Mouse (Mus musculus): Measurements from ENCODE around the gene Gm17535. TPM values are rescaled to one million over a fixed set of nuclear protein-coding genes. Genes with fewer than 3 reads are reported as not detected.
"Not testable (repeated sequence)": the region's sequence is repeated elsewhere in the genome, so short reads cannot be mapped to it uniquely, and the experiment has no call there.

Gm17535 gene
- polyA plus RNA-seq, 1 experiment from 2014 or later, result not detected

DNA sequence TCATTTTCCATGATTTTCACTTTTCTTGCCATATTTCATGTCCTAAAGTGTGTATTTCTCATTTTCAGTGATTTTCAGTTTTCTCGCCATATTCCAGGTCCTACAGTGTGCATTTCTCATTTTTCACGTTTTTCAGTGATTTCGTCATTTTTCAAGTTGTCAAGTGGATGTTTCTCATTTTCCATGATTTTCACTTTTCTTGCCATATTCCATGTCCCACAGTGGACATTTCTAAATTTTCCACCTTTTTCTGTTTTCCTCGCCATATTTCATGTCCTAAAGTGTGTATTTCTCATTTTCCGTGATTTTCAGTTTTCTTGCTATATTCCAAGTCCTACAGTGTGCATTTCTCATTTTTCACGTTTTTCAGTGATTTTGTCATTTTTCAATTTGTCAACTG, 18.5 kb upstream of the Gm17535 start:
- 74% methylated on average over 6 of the region's 6 CpGs for WGBS
- not testable (repeated sequence) for H3K27ac ChIP-seq (replicated peaks); H3K4me3 ChIP-seq; H3K27me3 ChIP-seq; H3K9me3 ChIP-seq; H3K9ac ChIP-seq; H3K36me3 ChIP-seq; H3K4me1 ChIP-seq (replicated peaks); H3K4me2 ChIP-seq; ATAC-seq (ENCODE audit: low FRiP score, low read depth)

DNA sequence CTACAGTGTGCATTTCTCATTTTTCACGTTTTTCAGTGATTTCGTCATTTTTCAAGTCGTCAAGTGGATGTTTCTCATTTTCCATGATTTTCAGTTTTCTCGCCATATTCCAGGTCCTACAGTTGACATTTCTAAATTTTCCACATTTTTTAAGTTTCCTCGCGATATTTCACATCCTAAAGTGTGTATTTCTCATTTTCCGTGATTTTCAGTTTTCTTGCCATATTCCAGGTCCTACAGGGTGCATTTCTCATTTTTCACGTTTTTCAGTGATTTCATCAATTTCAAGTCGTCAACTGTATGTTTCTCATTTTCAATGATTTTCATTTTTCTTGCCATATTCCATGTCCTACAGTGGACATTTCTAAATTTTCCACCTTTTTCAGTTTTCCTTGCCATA, 17.3 kb upstream of the Gm17535 start, which contains the start of gene Gm10719:
Gene Gm10719, plus strand, starts transcription at position 301 of the 400 bp plus-strand sequence.
- 68% methylated on average over 2 of the region's 9 CpGs for WGBS
- not testable (repeated sequence) for H3K4me3 ChIP-seq; ATAC-seq (ENCODE audit: low FRiP score, low read depth); H3K9me3 ChIP-seq; H3K9ac ChIP-seq; H3K4me2 ChIP-seq; H3K27ac ChIP-seq (replicated peaks); H3K27me3 ChIP-seq; H3K4me1 ChIP-seq (replicated peaks); H3K36me3 ChIP-seq

- H3K27me3 ChIP-seq; H3K36me3 ChIP-seq; H3K27ac ChIP-seq (replicated peaks); H3K4me3 ChIP-seq; H3K4me2 ChIP-seq; H3K4me1 ChIP-seq (replicated peaks); H3K9ac ChIP-seq; ATAC-seq (ENCODE audit: low FRiP score, low read depth); H3K9me3 ChIP-seq: not testable (repeated sequence)
- WGBS, result 60% methylated on average over 9 of the region's 9 CpGs
Measured at GRCm38 (mm10) chr9:3018944-3019343, 15.5 kb upstream of the Gm17535 start.

GRCm38 (mm10) chr9:3019835-3020727, 14.3 kb upstream of the Gm17535 start:
- not testable (repeated sequence) for H3K36me3 ChIP-seq; H3K4me1 ChIP-seq (replicated peaks); H3K27me3 ChIP-seq; H3K4me3 ChIP-seq; H3K9ac ChIP-seq; H3K9me3 ChIP-seq; H3K27ac ChIP-seq (replicated peaks); H3K4me2 ChIP-seq
- peak; percentile 77; the same call in 1 of the 2 replicates for ATAC-seq (ENCODE audit: low FRiP score, low read depth)
- WGBS, result 76% methylated on average over 16 of the region's 19 CpGs

DNA sequence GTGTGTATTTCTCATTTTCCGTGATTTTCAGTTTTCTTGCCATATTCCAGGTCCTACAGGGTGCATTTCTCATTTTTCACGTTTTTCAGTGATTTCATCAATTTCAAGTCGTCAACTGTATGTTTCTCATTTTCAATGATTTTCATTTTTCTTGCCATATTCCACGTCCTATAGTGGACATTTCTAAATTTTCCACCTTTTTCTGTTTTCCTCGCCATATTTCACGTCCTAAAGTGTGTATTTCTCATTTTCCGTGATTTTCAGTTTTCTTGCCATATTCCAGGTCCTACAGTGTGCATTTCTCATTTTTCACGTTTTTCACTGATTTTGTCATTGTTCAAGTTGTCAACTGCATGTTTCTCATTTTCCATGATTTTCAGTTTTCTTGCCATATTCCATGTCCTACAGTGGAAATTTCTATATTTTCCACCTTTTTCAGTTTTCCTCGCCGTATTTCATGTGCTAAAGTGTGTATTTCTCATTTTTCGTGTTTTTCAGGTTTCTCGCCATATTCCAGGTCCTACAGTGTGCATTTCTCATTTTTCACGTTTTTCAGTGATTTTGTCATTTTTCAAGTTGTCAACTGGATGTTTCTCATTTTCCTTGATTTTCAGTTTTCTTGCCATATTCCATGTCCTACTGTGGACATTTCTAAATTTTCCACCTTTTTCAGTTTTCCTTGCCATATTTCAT, 11.9 kb upstream of the Gm17535 start:
- H3K27me3 ChIP-seq; H3K4me3 ChIP-seq; H3K36me3 ChIP-seq; H3K4me2 ChIP-seq; H3K9ac ChIP-seq; H3K27ac ChIP-seq (replicated peaks); H3K9me3 ChIP-seq; ATAC-seq (ENCODE audit: low FRiP score, low read depth); H3K4me1 ChIP-seq (replicated peaks): not testable (repeated sequence)
- 73% methylated on average over 10 of the region's 13 CpGs for WGBS

DNA sequence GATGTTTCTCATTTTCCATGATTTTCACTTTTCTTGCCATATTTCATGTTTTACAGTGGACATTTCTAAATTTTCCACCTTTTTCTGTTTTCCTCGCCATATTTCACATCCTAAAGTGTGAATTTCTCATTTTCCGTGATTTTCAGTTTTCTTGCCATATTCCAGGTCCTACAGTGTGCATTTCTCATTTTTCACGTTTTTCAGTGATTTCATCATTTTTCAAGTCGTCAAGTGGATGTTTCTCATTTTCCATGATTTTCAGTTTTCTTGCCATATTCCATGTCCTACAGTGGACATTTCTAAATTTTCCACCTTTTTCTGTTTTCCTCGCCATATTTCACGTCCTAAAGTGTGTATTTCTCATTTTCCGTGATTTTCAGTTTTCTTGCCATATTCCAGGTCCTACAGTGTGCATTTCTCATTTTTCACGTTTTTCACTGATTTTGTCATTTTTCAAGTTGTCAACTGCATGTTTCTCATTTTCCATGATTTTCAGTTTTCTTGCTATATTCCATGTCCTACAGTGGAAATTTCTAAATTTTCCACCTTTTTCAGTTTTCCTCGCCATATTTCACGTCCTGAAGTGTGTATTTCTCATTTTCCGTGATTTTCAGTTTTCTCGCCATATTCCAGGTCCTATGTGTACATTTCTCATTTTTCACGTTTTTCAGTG, 11.0 kb upstream of the Gm17535 start, which contains the start of gene Gm10718:
Gene Gm10718, plus strand, starts transcription at position 236 of the 673 bp plus-strand sequence.
- not testable (repeated sequence) for ATAC-seq (ENCODE audit: low FRiP score, low read depth); H3K36me3 ChIP-seq; H3K9me3 ChIP-seq; H3K9ac ChIP-seq; H3K27ac ChIP-seq (replicated peaks); H3K4me1 ChIP-seq (replicated peaks); H3K27me3 ChIP-seq; H3K4me3 ChIP-seq; H3K4me2 ChIP-seq
- WGBS, result 78% methylated on average over 12 of the region's 13 CpGs

GRCm38 (mm10) chr9:3023985-3024648, 10.3 kb upstream of the Gm17535 start:
- H3K36me3 ChIP-seq; H3K4me1 ChIP-seq (replicated peaks); ATAC-seq (ENCODE audit: low FRiP score, low read depth); H3K4me2 ChIP-seq; H3K4me3 ChIP-seq; H3K27ac ChIP-seq (replicated peaks); H3K9ac ChIP-seq; H3K27me3 ChIP-seq; H3K9me3 ChIP-seq: not testable (repeated sequence)
- WGBS, result 78% methylated on average over 16 of the region's 16 CpGs

DNA sequence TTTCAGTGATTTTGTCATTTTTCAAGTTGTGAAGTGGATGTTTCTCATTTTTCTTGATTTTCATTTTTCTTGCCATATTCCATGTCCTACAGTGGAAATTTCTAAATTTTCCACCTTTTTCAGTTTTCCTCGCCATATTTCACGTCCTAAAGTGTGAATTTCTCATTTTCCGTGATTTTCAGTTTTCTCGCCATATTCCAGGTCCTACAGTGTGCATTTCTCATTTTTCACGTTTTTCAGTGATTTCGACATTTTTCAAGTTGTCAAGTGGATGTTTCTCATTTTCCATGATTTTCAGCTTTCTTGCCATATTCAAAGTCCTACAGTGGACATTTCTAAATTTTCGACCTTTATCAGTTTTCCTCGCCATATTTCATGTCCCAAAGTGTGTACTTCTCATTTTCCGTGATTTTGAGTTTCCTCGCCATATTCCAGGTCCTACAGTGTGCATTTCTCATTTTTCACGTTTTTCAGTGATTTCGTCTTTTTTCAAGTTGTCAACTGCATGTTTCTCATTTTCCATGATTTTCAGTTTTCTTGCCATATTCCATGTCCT, 9.4 kb upstream of the Gm17535 start, which contains the start of gene Gm10717:
Gene Gm10717, plus strand, starts transcription at position 506 of the 556 bp plus-strand sequence.
- not testable (repeated sequence) for H3K9me3 ChIP-seq; H3K4me3 ChIP-seq; H3K27me3 ChIP-seq; H3K4me2 ChIP-seq; H3K9ac ChIP-seq; H3K4me1 ChIP-seq (replicated peaks); H3K27ac ChIP-seq (replicated peaks); H3K36me3 ChIP-seq; ATAC-seq (ENCODE audit: low FRiP score, low read depth)
- 73% methylated on average over 12 of the region's 12 CpGs for WGBS

DNA sequence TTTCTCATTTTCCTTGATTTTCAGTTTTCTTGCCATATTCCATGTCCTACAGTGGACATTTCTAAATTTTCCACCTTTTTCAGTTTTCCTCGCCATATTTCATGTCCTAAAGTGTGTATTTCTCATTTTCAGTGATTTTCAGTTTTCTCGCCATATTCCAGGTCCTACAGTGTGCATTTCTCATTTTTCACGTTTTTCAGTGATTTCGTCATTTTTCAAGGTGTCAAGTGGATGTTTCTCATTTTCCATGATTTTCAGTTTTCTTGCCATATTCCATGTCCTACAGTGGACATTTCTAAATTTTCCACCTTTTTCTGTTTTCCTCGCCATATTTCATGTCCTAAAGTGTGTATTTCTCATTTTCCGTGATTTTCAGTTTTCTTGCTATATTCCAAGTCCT, 8.7 kb upstream of the Gm17535 start:
- not testable (repeated sequence) for H3K36me3 ChIP-seq; ATAC-seq (ENCODE audit: low FRiP score, low read depth); H3K9ac ChIP-seq; H3K27me3 ChIP-seq; H3K4me3 ChIP-seq; H3K27ac ChIP-seq (replicated peaks); H3K9me3 ChIP-seq; H3K4me1 ChIP-seq (replicated peaks); H3K4me2 ChIP-seq
- 72% methylated on average over 5 of the region's 6 CpGs for WGBS

GRCm38 (mm10) chr9:3026136-3026535, 8.3 kb upstream of the Gm17535 start:
- not testable (repeated sequence) for H3K4me3 ChIP-seq; H3K27ac ChIP-seq (replicated peaks); H3K4me1 ChIP-seq (replicated peaks); H3K4me2 ChIP-seq; H3K9me3 ChIP-seq; H3K36me3 ChIP-seq; ATAC-seq (ENCODE audit: low FRiP score, low read depth); H3K27me3 ChIP-seq; H3K9ac ChIP-seq
- WGBS, result 75% methylated on average over 5 of the region's 5 CpGs

DNA sequence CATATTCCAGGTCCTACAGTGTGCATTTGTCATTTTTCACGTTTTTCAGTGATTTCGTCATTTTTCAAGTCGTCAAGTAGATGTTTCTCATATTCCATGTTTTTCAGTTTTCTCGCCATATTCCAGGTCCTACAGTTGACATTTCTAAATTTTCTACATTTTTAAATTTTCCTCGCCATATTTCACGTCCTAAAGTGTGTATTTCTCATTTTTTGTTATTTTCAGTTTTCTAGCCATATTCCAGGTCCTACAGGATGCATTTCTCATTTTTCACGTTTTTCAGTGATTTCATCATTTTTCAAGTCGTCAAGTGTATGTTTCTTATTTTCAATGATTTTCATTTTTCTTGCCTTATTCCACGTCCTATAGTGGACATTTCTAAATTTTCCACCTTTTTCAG, 7.7 kb upstream of the Gm17535 start:
- not testable (repeated sequence) for H3K9ac ChIP-seq; H3K4me2 ChIP-seq; H3K27ac ChIP-seq (replicated peaks); H3K36me3 ChIP-seq; H3K27me3 ChIP-seq; ATAC-seq (ENCODE audit: low FRiP score, low read depth); H3K9me3 ChIP-seq; H3K4me1 ChIP-seq (replicated peaks); H3K4me3 ChIP-seq
- 67% methylated on average over 9 of the region's 9 CpGs for WGBS
